Mouse (Mus musculus): ENCODE measurements around the gene Zfp106.

Zfp106 gene

GRCm38 (mm10) chr2:120469715-120470114 is 93.9 kb downstream of the Zfp106 start:
- DNase-seq, result no peak

GRCm38 (mm10) chr2:120469220-120469619 is 94.4 kb downstream of the Zfp106 start:
- no peak for DNase-seq

GRCm38 (mm10) chr2:120468011-120468410 is 95.6 kb downstream of the Zfp106 start:
- DNase-seq, result no peak

- DNase-seq, result no peak
Measured at GRCm38 (mm10) chr2:120465397-120465785, 98.3 kb downstream of the Zfp106 start.

- no peak for DNase-seq
Measured at GRCm38 (mm10) chr2:120464732-120465396, 98.8 kb downstream of the Zfp106 start.

GRCm38 (mm10) chr2:120464091-120464490 is 99.6 kb downstream of the Zfp106 start:
- DNase-seq, result no peak

- no peak for DNase-seq
Measured at GRCm38 (mm10) chr2:120463328-120463727, 100.3 kb downstream of the Zfp106 start.

GRCm38 (mm10) chr2:120460216-120460615 is 103.4 kb downstream of the Zfp106 start:
- no peak for DNase-seq
